Mouse (Mus musculus) kidney, adult 18-20 months (tissue): ENCODE results near the gene Lef1.

Experiments
- DNase-seq: peaks from one replicate; pipeline ENCODE4 v3.0.0; 2021

The Lef1 gene

GRCm38 (mm10) chr3:131144250-131144649, 34.0 kb downstream of the Lef1 start:
- DNase-seq = no peak

GRCm38 (mm10) chr3:131152921-131153320, 42.6 kb downstream of the Lef1 start:
- no peak for DNase-seq

DNA sequence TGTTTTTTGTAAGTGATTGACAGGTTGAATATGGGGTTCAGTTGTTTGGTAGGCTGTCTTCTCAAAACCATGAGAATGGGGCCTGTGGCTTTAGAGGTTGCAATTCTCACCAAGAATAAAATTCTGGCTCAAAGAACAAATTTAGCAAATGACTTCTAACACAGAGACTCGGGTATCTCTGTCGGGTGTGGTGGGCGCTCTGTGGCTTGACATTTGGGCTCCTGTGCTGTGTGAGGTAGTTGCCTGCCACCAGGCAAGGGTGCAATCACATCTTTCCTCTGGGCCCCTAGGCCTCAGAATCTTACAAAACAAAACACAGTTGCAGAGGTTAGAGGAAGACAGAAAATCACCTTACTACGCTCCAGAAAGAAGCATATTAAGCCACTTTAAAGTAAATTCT, 43.6 kb downstream of the Lef1 start:
- no peak for DNase-seq

- DNase-seq = no peak
These were observed 44.3 kb downstream of the Lef1 start for GRCm38 (mm10) chr3:131154576-131154975.

GRCm38 (mm10) chr3:131155066-131155465, 44.8 kb downstream of the Lef1 start:
- no peak for DNase-seq

DNA sequence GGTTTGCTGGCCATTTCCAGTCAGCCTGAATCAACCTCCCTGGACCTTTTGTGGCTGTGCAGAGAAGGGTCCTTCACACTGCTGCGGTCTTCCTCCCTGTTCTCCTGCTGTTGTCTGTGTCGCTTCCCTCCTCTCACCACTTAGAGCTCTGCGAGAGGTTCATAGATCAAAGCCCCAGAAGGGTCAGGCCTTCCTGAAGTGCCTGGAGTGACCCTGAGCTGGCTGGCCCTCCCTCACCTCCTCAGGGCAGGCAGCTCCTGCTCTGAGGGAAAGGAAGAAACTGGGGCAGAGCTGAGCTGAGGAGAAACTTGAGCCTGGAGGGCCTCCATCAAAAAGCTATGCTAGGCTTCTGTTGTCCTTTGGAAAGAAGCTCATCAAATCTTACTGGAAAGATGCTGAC, 45.4 kb downstream of the Lef1 start:
- no peak for DNase-seq

- no peak for DNase-seq
These were observed 46.1 kb downstream of the Lef1 start for GRCm38 (mm10) chr3:131156377-131156776.

DNA sequence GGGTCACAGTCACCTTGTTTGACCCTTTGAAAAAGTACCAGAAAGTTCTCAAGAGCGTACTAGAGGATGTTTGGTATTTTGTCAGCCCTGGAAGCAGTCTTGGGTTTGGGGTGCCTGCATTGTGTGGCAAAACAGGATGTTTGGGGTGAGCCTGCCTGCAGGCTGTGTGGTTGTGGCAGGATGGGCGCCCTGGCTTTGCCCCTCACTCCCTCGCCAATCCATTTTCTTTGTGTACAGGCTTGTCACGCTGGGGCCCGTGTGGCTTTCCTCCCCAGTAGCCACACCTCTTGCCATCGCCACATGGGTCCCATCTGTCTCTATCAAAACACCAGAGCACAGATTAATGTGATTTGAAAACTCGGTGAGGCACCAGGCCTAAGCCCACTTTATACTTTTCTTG, 47.2 kb downstream of the Lef1 start:
- no peak for DNase-seq

DNA sequence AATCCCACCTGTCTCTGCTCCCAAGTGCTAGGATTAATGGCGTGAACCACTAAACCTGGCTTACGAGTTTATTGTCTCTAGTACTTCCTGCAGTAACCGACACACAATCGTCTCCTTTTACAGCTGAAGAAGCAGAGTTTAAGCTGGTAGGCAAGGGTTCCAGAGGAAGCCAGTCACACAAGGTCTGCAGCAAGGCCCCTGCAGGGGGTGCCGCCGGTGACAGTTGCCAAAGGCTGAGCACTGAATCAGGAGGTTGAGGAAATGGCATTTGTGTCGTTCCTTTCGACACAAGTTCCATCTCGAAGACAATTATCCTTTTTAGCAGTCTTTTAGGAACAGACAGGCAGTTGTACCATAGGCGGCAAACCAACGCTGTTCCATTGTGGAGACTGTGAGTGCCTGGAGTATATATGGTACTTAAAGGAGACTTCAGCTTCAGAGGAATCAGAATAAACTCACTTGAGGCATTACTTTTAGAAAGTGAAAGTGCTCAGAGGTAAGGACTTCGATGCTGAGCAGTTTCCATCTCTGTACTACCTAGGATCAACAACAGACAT, 49.0 kb downstream of the Lef1 start:
- DNase-seq = no peak

DNA sequence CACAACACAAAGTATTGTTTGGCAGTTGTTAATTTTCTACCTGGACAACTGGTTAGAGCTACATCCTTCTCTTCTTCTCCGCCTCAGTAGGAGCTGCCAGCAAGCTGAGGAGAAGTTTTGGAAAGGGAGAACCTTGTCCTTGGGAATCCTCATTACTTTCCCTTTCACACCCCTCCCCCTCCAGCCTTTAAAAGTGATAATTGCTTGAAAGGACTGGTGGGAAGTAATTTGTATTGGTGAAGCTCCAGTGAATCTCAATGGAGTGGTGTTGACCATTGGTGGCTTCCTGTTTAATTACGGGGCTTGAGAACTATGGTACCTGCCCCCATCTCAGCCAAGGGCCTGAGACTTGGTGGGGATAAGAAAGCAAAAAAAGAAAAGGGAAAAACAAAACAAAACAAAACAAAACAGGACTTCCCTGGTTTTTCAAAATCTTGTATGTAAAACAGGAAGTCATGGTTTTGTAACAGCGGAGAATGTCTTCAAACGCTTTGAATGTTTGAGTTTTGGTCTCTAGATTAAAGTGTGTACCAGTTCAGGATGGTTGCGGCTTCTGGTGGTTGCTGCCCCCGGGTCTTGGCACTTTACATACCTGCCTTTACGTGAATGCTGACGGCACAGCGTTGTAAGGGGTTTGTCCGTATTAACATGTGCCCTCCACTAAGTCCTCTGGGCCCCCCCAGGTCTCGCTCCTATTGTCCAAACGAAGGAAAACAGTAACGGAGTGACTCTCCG, 49.8 kb downstream of the Lef1 start:
- DNase-seq = no peak

GRCm38 (mm10) chr3:131160921-131161320, 50.6 kb downstream of the Lef1 start:
- DNase-seq = no peak

DNA sequence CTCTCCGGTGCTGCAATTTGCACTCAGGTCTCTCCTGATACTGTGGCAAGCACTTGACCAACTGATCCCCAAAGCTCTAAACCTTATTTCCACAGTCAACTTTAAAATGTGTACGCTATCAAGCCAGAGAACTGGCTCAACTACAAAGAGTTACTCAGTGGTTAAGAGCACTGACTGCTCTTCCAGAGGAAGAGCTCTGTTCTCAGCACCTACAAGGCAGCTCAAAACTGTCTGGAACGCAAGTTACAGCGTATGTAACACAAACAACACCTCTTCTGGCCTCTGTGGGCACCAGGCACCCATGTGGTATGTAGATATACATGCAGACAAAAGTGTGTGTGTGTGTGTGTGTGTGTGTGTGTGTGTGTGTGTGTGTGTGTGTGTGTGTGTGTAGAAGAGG, 57.5 kb downstream of the Lef1 start:
- DNase-seq = no peak

DNA sequence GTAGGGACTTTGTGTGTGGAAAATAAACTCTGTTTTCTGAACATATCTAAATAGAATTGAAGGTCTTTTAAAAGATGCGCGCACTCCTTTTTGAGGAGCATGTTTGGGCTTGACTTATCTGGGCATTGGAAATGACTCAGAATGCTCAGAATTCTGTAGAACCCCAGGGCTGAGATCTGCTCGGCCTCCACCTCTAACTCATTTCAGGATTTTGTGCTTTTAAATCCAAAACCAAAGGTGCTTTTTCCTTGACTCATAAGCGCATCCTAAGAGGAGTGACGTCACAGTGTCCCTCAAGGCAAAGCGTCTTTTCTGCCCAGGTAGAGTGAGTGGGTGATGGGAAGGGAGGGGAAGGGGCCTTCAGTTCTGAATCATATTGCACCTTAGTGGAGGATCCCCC, 58.9 kb downstream of the Lef1 start:
- DNase-seq = no peak

GRCm38 (mm10) chr3:131170099-131170643, 59.9 kb downstream of the Lef1 start:
- DNase-seq = no peak

DNA sequence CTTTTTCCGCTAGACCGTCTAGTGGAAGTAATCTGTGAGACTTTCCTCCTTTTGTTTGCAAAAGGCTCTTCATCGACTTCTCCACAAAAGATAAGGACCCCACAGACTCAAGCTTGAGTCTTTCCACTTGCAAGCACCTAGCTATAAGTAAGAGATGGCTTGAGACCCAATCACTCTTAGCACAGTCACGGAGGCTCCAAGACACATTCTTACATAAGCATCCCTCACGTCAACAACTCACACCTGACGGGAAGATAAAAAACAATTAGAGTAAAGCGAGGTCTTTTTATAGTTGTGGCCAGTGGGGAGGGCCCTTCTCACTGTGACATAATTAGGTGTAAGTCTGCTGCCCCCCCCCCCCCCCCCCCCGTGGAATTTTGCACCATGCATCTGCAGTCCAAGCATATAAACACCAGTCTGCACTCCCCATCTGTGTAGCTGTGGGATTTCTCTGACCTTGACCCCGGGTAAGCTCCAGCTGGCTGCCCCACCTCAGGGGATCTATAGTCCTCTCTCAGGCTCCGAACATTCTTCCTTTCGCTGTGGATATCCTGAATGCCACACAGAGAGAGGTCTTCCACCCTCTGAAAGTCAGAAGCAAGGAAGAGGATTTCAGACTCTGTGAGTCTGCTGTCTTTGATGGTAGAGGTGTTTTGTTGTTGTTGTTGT, 61.2 kb downstream of the Lef1 start:
- DNase-seq = no peak

- DNase-seq = no peak
These were observed 62.0 kb downstream of the Lef1 start for GRCm38 (mm10) chr3:131172293-131172692.

- DNase-seq = no peak
These were observed 70.7 kb downstream of the Lef1 start for GRCm38 (mm10) chr3:131181006-131181405.

GRCm38 (mm10) chr3:131182158-131182557, 71.9 kb downstream of the Lef1 start:
- DNase-seq = no peak

- no peak for DNase-seq
These were observed 75.9 kb downstream of the Lef1 start for GRCm38 (mm10) chr3:131186193-131186592.

- no peak for DNase-seq
These were observed 80.0 kb downstream of the Lef1 start for GRCm38 (mm10) chr3:131190239-131190638.

GRCm38 (mm10) chr3:131190671-131191367, 80.5 kb downstream of the Lef1 start:
- DNase-seq = no peak

GRCm38 (mm10) chr3:131191454-131191853, 81.2 kb downstream of the Lef1 start:
- no peak for DNase-seq

- DNase-seq = no peak
These were observed 85.8 kb downstream of the Lef1 start for GRCm38 (mm10) chr3:131196050-131196449.
